Mouse (Mus musculus) testis, postnatal 14 days (tissue): ENCODE measurements around the gene Gm10330.
"Not testable (repeated sequence)": the region's sequence is repeated elsewhere in the genome, so short reads cannot be mapped to it uniquely, and the experiment has no call there.

ENCODE experiments used
- DNase-seq: peaks from one replicate; pipeline ENCODE4 v3.0.0; 2021; ENCODE audit warnings: low spot score

The Gm10330 gene

GRCm38 (mm10) chr12:23780165-23780564, at the start of gene Gm10330:
TSS of gene Gm10330 (minus strand) at chr12:23780265.
- not testable (repeated sequence) for DNase-seq

GRCm38 (mm10) chr12:23800776-23801175, 20.7 kb upstream of the Gm10330 start:
- DNase-seq: not testable (repeated sequence)

GRCm38 (mm10) chr12:23800366-23800765, 20.3 kb upstream of the Gm10330 start:
- peak; percentile 6 for DNase-seq
